18 mouse cellular contexts compared by ENCODE assay signal in the genomic region with DNA sequence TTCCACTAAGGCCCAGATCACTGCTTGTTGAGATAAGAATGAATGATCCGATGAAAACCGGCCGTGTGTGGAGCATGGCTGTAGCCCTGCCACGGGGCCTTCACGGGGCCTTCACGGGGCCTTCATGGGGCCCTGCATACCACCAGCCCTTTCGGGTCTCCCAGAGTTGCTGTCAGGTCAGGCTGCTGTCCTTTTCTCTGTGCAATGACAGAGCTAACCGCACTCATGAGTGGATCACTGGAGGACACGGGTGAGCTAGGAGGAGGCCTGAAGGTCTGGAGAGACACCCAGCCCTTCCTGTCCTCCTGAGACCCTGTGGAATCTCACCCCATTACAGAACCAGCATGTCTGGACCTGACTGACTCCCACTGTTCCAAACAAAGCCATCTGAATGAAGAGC. TPM values are rescaled to one million over a fixed set of nuclear protein-coding genes. Genes with fewer than 3 reads are reported as not detected.
DNase-seq lines count a peak whose midpoint lies in the region.
"Had no signal": no experiment of that assay in that cellular context is flagged by ENCODE, and none has a peak within 500 bp of the region (broad histone marks: within the 10 kb centered on the region; RNA-seq: fewer than 3 reads in every experiment).

No protein-coding gene starts in this region.

- intact Hi-C loops in heart, postnatal 10 days (cut with DNase I), result no loop called here

- DNase-seq in heart, adult 11 months, result peak; percentile 64
- no peak for DNase-seq in heart, postnatal 10 days
- DNase-seq in testis, postnatal 10 days (ENCODE audit: low spot score), result peak; percentile 19
- no peak for DNase-seq in testis, postnatal 14 days (ENCODE audit: low spot score)
- DNase-seq in embryo, embryonic 10 days (ENCODE audit: low spot score), result no peak
- DNase-seq: adrenal gland, adult 8-10 months; adrenal gland, postnatal 25 days; cerebellum, adult 11 months; cerebellum, adult 18-20 months; cerebellum, adult 8-10 months; cerebellum, adult 9-11 months; cerebellum, postnatal 14 days; cerebellum, postnatal 36 days; forebrain, postnatal 0 days had no signal

RNA-seq across cellular contexts. Expression of a gene that starts 6.8 kb away (rescaled TPM):
- not detected for total RNA-seq in heart, postnatal 10 days (2021)
- total RNA-seq: adrenal gland, postnatal 25 days; adrenal gland, postnatal 4 days; common myeloid progenitor, adult 5-6 weeks; ES-E14; MEL had no signal

RNA-seq across cellular contexts. Expression of a gene that starts 58.3 kb away (rescaled TPM):
- not detected for total RNA-seq in heart, postnatal 10 days (2021)
- total RNA-seq: adrenal gland, postnatal 4 days had no signal

Comparison
In these comparisons a context has a peak if more than half of its experiments do, and no peak if none do; other contexts are left out.
1. DNase-seq: peak in heart, adult 11 months (single experiment) and testis, postnatal 10 days (single experiment); none in heart, postnatal 10 days (0 of 2), testis, postnatal 14 days (single experiment) and embryo, embryonic 10 days (single experiment).